Mouse (Mus musculus) layer of hippocampus, postnatal 10 days (tissue): ENCODE measurements around the gene Cd101. TPM values are rescaled to one million over a fixed set of nuclear protein-coding genes. Genes with fewer than 3 reads are reported as not detected.

Experiments used
- DNase-seq, 2 experiments: peaks; one replicate each; pipeline ENCODE4 v3.0.0; 2021; ENCODE audit warnings: low spot score in 2 of 2
- long read RNA-seq: library from polyadenylated mRNA; stranded (forward); transcript quantifications from one replicate; pipeline ENCODE4 v2.0.0, GENCODE M21; 2023
- total RNA-seq, 2 experiments: library from RNA; stranded (reverse); gene quantifications; 2 replicates each; pipeline ENCODE4 v1.2.3; 2021

Gene Cd101
- total RNA-seq = under 1 TPM; 0.27 to 0.42 TPM
- long read RNA-seq = 0 reads

DNA sequence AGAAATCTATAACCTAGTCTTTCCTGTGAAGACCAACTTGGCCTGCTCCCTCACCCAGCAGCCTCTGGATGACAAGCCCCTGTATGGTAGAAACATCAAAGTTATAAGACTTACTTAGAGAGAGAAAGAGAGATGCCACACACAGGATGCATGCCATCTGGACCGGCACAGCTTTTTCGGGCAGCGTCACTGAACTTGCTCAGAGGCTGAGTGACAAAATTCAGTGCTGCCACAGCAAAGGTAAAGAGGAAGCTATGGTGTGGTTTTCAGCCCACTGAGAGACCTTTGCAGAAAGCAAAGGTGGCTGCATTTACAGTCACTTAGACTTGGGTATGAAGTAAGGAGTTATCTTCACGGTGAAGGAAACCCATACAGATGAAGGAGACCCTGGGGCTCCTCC is at the start of gene Cd101:
Gene Cd101 (minus strand): TSS at position 218 of the 400 bp plus-strand sequence.
- DNase-seq = no peak

DNA sequence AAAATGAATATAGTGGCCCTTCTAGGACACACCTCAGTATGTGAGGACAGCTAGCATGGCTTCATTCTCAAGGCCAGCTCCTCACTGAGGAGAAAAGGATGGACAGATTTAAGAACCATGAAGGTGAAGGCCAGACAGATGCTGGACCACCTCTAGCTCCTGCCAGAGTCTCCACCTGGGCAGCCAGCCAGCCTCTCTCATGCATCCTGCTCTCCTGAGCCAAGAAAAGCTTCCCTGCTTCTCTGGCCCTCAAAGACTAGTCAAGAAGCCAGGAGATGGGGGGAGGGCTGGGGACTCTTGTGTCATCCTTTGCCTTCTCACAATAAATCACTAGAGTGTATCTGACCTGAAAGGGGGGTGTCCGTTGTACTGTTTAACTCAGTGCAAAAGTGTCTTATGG is 49.0 kb upstream of the Cd101 start:
- peak in 1 of 2 experiments; percentile 45 for DNase-seq

DNA sequence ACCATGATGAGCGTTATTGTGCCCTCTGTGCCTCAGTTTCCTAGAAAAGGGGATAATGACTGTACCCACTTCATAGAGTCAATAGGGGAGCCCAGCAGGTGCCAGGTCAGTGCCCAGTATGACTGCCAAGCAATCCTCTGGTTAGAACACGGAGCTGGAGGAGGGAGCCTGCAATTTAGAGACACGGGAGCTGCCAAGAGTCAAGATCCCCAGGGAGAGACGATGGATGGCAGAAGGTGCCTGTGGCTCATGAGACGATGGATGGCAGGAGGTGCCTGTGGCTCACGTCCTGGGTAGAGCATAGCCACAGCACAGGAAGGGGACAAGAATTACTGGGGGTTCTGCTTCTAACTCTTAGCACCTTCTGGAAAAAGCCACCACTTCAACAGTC is 48.3 kb upstream of the Cd101 start:
- no peak for DNase-seq

DNA sequence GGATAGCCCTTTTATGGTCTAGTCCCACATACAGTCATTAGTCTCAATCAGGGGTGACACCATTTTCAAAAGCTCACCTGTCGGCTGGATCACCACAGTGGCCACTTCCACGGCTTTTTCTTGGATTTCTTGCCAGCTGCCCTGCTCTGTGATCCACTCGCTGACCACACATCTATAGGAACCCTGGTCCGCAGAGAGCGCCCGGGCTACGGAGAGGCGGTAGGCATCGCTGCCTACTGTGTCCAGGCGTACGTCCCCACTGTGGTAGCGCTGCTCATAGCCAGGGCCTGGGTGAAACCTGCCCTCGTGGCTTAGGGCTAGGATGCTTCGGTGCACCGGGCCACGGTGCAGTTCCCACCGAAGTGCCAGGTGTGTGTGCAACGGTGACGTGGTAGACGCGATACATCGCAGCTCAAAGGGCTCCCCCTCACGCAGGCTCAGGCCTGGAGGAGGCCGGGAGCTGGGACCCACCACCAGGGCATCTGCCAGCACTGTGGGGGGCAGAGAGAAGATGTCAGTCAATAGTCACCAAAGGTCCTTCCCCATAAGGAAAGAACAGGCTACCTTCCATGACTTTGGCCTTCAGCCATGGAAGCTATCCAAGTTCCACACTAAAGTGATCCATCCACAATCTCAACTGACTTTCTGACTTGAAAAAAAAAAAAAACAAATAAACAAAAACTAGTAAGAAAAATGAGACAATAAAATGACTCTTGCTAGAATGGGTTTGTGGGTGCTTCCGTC is 47.8 kb upstream of the Cd101 start:
- DNase-seq = no peak

DNA sequence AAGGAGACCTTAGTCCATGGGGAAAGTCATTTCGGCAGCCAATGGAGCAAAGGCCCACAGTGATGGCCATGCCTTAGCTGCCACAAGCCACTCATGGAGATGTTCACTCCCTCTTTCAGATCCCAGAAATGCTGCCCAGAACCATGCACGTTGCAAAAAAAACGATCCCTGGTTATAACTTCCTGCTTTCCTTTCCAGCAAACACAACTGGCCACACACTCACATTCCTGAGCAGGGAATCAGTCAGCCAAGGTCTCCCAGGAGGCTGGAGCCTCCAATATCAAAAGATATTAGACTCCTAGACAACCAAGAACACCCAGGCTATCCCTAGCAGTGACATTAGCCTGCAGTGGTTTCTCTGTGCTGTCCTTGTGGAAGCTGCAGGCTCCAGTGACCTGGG is 46.5 kb upstream of the Cd101 start:
- no peak for DNase-seq

DNA sequence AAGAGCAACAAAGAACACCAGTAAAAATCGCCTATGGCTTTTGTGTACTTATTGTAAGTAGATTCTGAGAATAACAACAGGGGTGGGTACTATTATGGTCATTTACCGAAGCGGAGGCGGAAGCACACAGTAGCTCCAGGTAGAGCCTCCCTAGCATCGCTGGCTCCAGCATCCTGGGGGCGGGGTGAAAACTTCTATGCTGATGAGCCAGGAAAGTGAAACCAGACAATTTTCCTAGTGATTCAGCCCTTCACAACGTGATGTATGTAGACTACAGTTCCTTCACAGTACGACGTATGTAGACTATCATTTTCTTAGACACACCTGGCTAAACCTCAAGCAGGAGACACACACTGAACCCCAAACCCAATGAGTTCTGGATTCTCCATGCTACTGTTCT is 44.0 kb upstream of the Cd101 start:
- DNase-seq = no peak

DNA sequence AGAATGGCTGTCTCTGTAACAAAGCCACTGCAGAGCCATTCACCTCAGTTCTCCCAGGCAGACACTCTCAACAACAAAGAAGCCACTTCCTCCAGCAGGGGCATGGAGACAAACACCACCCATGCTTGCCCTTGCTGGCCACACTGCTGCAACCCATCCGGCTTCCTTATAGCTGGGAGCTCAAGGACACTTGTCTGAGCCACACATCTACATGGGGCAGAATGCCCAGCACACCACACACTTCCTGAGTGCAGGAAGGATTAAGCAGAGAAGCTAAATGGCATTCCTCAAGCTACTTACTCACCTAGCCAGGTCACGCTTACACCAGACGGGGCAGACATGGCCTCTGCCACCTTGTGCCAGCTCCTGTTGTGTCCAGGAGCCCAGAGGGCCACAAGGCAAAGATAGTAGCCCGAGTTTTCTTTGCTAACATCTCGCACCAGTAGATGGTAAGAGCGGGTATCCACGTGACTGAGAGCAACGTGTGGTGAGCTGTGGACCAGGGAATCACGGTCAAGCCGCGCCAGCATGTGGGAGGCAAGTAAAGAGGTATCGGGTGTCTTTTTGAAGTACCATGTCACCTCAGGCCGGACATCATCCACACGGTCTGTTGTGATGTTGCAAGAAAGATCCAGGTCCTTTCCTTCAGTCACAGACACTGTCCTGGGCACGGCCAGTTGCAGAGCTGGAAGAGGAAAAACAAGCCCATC is 43.3 kb upstream of the Cd101 start:
- no peak for DNase-seq

DNA sequence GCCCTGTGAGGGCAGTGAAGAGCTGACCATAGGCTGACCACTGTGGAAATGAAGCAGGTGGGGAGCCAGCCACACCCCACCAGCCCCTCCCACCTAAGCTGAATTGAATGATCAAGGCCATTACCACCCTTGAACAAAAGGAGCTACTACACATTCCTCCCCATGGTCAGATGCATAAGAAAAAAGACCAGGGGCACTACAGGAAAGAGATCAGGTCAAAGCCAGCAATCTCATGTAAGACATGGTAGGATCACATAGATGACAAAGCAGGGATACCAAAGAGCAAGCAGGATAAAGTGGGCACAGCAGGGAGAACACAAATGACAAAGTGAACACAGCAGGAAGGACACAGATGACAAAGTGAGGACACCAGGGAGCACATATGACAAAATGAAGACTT is 42.2 kb upstream of the Cd101 start:
- no peak for DNase-seq

DNA sequence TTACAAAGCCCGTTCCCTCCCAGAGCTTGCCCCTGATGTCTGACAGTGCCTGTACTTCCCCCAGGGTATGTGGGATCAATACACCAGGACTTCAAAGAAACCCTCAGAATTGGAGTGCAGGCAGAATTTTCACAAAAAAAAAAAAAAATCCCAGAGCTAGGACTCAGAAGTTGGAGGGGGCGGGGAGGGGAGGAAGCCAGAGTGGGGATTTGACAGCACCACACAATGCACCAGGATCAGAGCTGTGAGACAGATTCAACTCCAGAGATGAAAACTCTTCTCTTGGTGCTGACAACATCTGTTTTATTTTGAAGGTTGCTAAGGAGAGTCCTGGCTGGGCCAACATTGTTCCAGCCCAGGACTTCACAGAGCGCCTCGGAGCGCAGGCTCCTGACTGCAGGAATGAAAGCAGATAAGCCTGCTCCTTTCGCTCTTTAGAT is 41.5 kb upstream of the Cd101 start:
- no peak for DNase-seq

DNA sequence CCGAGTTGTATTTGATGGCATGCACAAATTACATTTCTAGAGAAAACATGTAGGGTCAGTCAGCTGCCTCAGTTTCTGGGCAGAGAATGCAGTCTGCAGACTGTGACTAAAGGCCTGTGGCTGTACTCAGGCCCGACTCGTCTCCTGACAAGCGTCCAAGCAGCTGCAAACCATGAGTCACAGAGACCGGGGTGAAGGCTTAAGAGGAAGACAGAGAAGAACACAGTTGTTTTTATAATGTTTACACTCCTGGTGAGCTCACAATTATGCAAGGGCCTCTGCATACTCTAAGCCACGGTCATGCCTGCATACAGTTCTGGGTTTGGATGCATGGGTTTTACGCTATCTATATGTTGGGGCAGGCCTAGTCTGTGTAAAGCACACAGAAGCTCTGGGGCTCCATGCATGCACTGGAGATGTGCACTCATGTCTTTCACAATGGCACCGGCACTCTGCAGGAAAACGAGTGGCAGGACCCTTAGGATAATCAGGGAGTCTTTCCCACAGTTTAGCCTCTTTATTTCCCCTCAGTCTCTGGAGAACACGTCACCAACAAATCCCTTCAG is 41.0 kb upstream of the Cd101 start:
- DNase-seq = no peak

DNA sequence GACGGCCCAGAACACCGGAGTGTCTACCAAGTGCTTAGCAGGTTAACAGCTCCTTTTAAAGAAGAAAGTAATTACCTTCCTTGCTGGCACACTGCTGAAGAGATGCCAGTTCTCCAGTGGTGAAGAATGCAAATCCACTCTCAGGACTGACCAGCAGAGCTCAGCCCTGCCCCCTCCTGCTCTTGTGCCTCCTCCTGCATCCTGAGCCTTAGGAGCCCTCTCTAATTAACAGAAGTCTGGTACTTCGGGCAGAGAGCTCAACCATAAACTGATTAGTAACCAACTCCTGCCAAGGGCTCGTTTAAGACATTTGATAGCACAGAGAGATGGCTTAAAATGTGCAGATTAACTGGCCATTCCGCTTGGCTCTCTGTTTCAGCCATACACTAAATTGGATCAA is 39.3 kb upstream of the Cd101 start:
- DNase-seq = no peak

DNA sequence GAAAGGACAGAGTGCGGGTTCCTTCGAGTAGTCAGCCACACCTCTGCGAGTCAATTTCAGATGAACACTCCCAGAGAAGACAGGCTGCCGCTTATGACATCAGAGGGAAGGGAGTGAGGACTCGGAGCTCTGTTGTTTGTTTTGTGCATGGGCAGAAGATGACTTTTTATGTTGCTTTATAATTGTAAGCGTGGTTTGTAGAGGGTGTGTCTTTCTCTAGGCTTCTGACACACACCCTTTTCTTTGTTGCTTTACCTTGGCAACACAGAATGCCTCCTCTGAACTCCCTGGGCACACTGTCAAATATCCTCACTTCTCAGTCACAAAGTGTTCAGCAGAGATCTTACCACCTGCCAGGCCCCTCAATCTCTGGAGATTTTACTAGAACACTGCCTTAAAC is 36.8 kb upstream of the Cd101 start:
- DNase-seq = no peak

DNA sequence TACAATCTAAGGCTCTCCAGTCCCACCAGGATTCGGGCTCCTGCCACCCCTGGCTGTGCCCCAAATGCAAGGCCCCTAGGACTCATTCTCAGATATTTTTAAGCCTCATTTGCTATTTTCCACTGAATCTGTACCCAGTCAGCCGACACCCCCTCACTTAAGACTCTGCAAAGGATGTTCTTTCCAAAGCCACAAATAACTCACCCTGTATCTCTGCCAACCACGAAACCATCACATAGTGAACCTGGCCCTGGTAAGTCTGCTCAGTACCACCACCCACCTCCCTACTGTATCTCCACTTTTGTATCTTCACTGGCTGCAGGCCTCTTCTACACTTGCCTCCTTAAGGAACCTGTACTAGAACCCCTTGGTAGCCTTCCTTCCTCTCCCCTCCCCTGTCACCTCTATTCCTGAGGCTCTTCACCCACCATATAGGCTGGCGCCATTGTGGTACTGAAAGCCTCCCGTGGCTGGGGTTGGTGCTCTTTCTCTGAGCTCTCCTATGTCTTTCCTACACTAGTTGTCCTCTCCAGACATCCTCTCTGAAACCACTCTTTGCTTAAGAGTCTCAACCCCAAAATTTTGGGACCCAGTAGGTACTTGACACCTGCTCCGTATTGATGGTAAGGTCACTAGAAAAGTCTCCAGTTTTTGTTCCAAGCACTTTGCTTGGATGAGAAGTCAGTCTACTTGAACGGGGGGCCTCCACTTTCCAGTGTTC is 32.7 kb upstream of the Cd101 start:
- no peak for DNase-seq

DNA sequence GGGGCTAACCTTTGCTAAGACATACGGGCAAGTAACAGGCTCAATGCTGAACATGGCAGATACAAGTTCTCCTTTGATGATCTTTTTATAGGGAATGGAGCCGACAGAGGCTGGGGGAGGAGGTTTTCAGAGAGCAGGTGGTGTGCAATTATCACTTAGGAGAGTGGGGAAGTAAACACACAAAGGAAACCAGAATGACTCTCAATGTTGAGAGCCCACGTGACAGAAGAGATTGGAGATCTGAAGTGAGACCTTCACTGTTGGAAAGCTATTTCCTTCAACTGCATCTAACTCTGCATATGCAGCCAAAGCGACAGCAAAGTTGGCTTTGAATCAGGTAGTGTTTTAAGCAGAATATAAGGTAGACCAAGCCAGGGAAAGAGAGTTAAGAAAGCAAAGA is 29.9 kb upstream of the Cd101 start:
- no peak for DNase-seq

DNA sequence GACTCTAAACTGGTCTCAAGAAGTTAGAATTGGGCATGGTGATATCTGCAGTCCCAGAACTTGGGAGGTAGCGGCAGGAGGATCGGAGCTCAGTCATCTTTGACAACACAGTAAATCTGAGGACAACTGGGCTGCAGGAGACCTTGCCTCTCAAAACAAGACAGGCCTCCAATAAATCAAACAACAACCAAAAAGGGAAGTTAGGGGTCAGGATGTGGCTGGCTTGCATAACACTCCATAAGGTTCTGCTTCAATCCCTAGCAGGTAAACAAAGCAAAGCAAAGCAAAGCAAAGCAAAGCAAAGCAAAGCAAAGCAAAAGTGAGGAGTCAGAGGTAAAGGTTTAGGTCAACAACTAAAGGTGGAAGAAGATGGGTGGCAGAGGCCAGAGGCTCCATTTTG is 28.8 kb upstream of the Cd101 start:
- DNase-seq = no peak

DNA sequence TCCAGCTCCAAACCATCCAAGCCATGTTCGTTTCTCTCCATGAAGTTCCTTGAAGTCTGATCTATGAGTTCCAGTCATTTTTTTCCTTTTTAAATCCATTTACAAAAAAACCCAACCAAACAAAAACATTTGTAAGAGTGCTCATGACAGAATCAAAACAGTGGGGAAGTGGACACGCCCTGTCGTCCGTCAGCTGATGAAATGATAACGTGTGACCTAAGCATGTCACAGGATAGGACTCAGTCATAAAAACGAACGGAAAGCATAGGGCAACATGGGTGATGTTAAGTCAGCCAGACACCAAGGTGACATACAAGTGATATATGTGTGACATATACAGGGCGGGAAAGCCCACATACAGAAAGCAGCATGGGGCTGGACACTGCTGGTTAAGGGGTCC is 25.9 kb upstream of the Cd101 start:
- no peak for DNase-seq

DNA sequence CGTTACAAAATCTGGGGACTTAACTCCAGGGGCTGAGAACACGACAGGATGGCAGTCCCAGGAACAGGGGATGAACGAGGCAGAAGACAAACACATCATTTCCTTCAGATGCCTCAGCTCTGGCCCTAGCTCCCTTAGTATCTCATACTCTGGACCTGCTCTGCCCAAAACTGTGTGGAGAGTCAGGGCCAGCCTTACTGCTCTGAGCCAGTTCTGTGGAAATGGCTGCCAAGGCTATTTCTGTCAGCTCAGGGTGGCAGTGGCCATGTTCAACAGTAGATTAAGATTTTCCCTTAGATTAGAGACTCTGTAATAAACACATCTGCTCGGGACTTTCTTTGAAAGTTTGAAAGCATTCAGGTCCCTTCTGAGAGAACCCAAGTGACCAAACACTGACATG is 22.2 kb upstream of the Cd101 start:
- no peak for DNase-seq

DNA sequence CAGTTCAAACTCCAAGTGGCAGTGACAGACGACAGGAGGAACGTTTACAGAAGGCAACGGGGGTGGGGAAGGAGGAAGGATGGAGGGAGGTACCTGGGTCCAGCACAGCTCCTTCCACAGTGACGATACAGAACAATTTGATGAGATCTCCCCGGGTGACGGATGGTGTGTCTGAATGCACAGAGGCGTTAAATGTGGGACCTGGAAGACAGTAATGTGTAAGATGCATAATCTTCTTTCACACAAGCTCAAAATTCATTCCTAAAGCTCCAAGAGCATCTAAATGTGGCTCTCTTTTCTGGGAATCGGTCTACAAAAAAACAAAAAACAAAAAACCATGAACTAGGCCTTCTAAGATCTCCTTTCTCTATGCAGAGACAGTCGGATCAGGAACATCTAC is 20.6 kb upstream of the Cd101 start:
- DNase-seq = no peak

DNA sequence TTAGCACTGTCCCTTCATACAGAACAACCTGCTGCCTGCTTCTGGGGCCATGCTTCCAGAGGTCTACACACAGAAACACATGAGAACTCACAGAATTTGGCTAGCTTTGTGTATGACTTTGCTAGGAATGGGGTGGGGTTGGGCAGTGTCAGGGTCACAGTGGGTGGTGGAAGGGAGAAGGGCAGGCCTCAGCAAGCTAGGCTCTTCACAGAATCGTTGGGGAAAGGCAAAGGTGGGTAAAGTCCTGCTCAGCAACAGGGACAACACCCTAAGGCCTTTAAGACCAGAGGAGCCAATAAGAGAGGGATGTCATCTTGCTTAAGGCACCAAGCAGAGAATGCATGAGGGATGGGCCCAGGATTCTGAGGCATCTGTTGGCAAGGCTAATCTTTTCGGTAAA is 19.4 kb upstream of the Cd101 start:
- DNase-seq = no peak

DNA sequence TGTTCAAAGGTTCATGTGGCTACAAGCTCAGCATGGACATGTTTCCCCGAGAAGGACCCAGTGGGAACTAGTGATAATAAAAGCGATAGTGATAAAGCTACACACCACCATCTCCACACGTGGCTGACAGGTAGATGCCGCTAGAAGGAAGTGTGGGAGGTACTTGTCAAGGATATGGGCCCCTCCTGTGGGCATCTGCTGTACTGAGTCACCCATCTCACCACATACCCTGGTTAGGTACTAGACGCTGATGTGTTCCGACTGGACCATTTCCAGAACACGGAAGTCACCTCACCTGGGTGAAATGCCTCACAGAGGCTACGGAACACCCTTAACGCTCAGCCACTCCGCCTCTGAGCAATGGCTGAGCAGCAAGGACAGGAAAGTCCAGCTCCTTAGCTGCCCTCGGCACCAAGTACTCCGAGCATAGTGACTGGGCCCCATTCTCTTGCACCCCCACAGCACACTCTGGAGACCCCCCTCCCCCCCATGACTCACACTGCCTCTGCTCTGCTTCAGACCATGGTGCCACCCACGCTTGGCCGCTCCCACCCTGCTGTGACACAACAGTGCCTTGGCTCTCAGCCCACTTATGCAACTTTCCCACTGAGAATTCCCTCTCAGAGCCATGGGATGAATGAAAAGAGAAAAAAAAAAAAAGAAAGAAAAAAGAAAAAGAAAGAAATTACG is 18.4 kb upstream of the Cd101 start:
- peak; percentile 34 to 62 for DNase-seq

DNA sequence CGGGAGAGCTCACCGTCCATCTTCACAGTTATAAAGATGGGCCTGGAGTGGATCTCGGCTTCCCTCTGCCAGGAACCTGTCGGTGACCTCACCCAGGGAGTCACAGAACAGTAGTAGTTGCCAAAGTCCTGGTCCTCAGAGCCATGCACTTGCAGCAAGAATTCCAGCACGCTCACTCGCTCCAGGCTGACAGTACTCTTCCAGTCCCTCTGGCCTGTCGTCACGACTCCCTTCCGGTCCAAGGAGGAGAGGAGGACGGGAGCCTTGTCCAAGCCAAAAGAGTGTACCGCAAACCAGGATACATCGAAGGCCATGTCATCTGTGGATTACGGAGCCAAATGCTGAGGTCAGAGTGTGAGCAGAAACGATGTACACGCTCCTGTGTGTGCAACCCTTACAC is 16.1 kb upstream of the Cd101 start:
- DNase-seq = no peak
